Mouse (Mus musculus) thymus, postnatal 14 days (tissue): Measurements from ENCODE around the gene Ncbp2.

Experiments used
- DNase-seq: peaks from one replicate; pipeline ENCODE4 v3.0.0; 2021

The Ncbp2 gene

GRCm38 (mm10) chr16:31948345-31948774 is at the start of gene Ncbp2, which contains the start of gene 0610012G03Rik:
TSS of gene Ncbp2 (plus strand) at chr16:31948513.
TSS of gene 0610012G03Rik (minus strand) at chr16:31948494.
- DNase-seq: peak; percentile 97

GRCm38 (mm10) chr16:31898546-31899326 is 49.6 kb upstream of the Ncbp2 start:
- DNase-seq: no peak

- no peak for DNase-seq
Observed at GRCm38 (mm10) chr16:31901886-31902285, 46.4 kb upstream of the Ncbp2 start.

- no peak for DNase-seq
Observed at GRCm38 (mm10) chr16:31903239-31903638, 45.1 kb upstream of the Ncbp2 start.

- DNase-seq: no peak
Observed at GRCm38 (mm10) chr16:31905331-31905730, 43.0 kb upstream of the Ncbp2 start.

- no peak for DNase-seq
Observed at GRCm38 (mm10) chr16:31905891-31906825, 42.2 kb upstream of the Ncbp2 start.

GRCm38 (mm10) chr16:31906896-31907295 is 41.4 kb upstream of the Ncbp2 start:
- DNase-seq: peak; percentile 11

- no peak for DNase-seq
Observed at GRCm38 (mm10) chr16:31908959-31909358, 39.4 kb upstream of the Ncbp2 start.

GRCm38 (mm10) chr16:31910281-31910847 is 37.9 kb upstream of the Ncbp2 start:
- no peak for DNase-seq

GRCm38 (mm10) chr16:31917776-31918175 is 30.5 kb upstream of the Ncbp2 start:
- no peak for DNase-seq

GRCm38 (mm10) chr16:31918248-31918724 is 30.0 kb upstream of the Ncbp2 start:
- peak; percentile 60 for DNase-seq

GRCm38 (mm10) chr16:31924368-31924767 is 23.9 kb upstream of the Ncbp2 start:
- no peak for DNase-seq

GRCm38 (mm10) chr16:31926091-31926490 is 22.2 kb upstream of the Ncbp2 start:
- no peak for DNase-seq

- DNase-seq: no peak
Observed at GRCm38 (mm10) chr16:31926547-31927182, 21.6 kb upstream of the Ncbp2 start.

- DNase-seq: no peak
Observed at GRCm38 (mm10) chr16:31927412-31927811, 20.9 kb upstream of the Ncbp2 start.

GRCm38 (mm10) chr16:31931330-31931729 is 17.0 kb upstream of the Ncbp2 start:
- no peak for DNase-seq

- DNase-seq: no peak
Observed at GRCm38 (mm10) chr16:31932255-31932654, 16.1 kb upstream of the Ncbp2 start.

GRCm38 (mm10) chr16:31932840-31933697 is 15.2 kb upstream of the Ncbp2 start:
- DNase-seq: peak; percentile 90

GRCm38 (mm10) chr16:31933751-31934549 is 14.4 kb upstream of the Ncbp2 start, which contains the start of gene Pigz:
TSS of gene Pigz (plus strand) at chr16:31933851.
- peak; percentile 29 for DNase-seq

GRCm38 (mm10) chr16:31934550-31935010 is 13.7 kb upstream of the Ncbp2 start:
- DNase-seq: no peak
